Mouse (Mus musculus): Measurements from ENCODE around the gene Slc20a1. TPM values are rescaled to one million over a fixed set of nuclear protein-coding genes. Genes with fewer than 3 reads are reported as not detected.

The Slc20a1 gene
- total RNA-seq, 2 experiments from 2014 or later: 123 to 124 TPM

- peak in 1 of 2 experiments; percentile 44 for DNase-seq (ENCODE audit: extremely low spot score in 1 of 2, low spot score in 2 of 2)
- intact Hi-C loops (cut with DNase I): loop anchor here (5.0 kb wide), 1 partner anchor 46 kb away; the partner anchor contains the start of gene Slc20a1
Observed at GRCm38 (mm10) chr2:129243786-129244185, 45.2 kb downstream of the Slc20a1 start.

GRCm38 (mm10) chr2:129244446-129245120 is 46.0 kb downstream of the Slc20a1 start:
- intact Hi-C loops (cut with DNase I): loop anchor here (5.0 kb wide), 1 partner anchor 47 kb away; the partner anchor contains the start of gene Slc20a1
- DNase-seq (ENCODE audit: extremely low spot score in 1 of 2, low spot score in 2 of 2): peak in 1 of 2 experiments; percentile 56

GRCm38 (mm10) chr2:129245618-129246017 is 47.1 kb downstream of the Slc20a1 start:
- DNase-seq (ENCODE audit: extremely low spot score in 1 of 2, low spot score in 2 of 2): no peak
- intact Hi-C loops (cut with DNase I): no loop called here

GRCm38 (mm10) chr2:129246436-129246835 is 47.9 kb downstream of the Slc20a1 start:
- intact Hi-C loops (cut with DNase I): no loop called here

GRCm38 (mm10) chr2:129246924-129247323 is 48.4 kb downstream of the Slc20a1 start:
- intact Hi-C loops (cut with DNase I): no loop called here
- DNase-seq (ENCODE audit: extremely low spot score in 1 of 2, low spot score in 2 of 2): no peak

More at GRCm38 (mm10) chr2:129246436-129246835, 47.9 kb downstream of the Slc20a1 start:
- DNase-seq (ENCODE audit: extremely low spot score in 1 of 2, low spot score in 2 of 2): no peak

- intact Hi-C loops (cut with DNase I): no loop called here
- no peak for DNase-seq (ENCODE audit: extremely low spot score in 1 of 2, low spot score in 2 of 2)
Observed at GRCm38 (mm10) chr2:129247707-129248121, 49.1 kb downstream of the Slc20a1 start.

- DNase-seq (ENCODE audit: extremely low spot score in 1 of 2, low spot score in 2 of 2): no peak
- intact Hi-C loops (cut with DNase I): no loop called here
Observed at GRCm38 (mm10) chr2:129249321-129249720, 50.8 kb downstream of the Slc20a1 start.

GRCm38 (mm10) chr2:129252836-129253630 is 54.5 kb downstream of the Slc20a1 start:
- intact Hi-C loops (cut with DNase I): loop anchor here (10.0 kb wide), 1 partner anchor 388 kb away; the partner anchor contains the start of gene Fbln7
- peak in 1 of 2 experiments; percentile 5 for DNase-seq (ENCODE audit: extremely low spot score in 1 of 2, low spot score in 2 of 2)

- intact Hi-C loops (cut with DNase I): loop anchor here (10.0 kb wide), 1 partner anchor 389 kb away; the partner anchor contains the start of gene Fbln7
- DNase-seq (ENCODE audit: extremely low spot score in 1 of 2, low spot score in 2 of 2): peak in 1 of 2 experiments; percentile 4
Observed at GRCm38 (mm10) chr2:129253631-129253970, 55.0 kb downstream of the Slc20a1 start.

GRCm38 (mm10) chr2:129254076-129254475 is 55.5 kb downstream of the Slc20a1 start:
- intact Hi-C loops (cut with DNase I): loop anchor here (10.0 kb wide), 1 partner anchor 389 kb away; the partner anchor contains the start of gene Fbln7
- no peak for DNase-seq (ENCODE audit: extremely low spot score in 1 of 2, low spot score in 2 of 2)

- DNase-seq (ENCODE audit: extremely low spot score in 1 of 2, low spot score in 2 of 2): peak in 1 of 2 experiments; percentile 3
- intact Hi-C loops (cut with DNase I): loop anchor here (5.0 to 10.0 kb wide), 3 partner anchors 54 to 391 kb away; partner anchors contain the start of gene Fbln7
Observed at GRCm38 (mm10) chr2:129256006-129256405, 57.4 kb downstream of the Slc20a1 start.

GRCm38 (mm10) chr2:129258056-129258455 is 59.5 kb downstream of the Slc20a1 start:
- DNase-seq (ENCODE audit: extremely low spot score in 1 of 2, low spot score in 2 of 2): no peak
- intact Hi-C loops (cut with DNase I): loop anchor here (2.0 to 10.0 kb wide), 4 partner anchors 56 to 393 kb away; partner anchors contain the start of gene Fbln7

GRCm38 (mm10) chr2:129258475-129259211 is 60.1 kb downstream of the Slc20a1 start:
- DNase-seq (ENCODE audit: extremely low spot score in 1 of 2, low spot score in 2 of 2): peak; percentile 60 to 83
- intact Hi-C loops (cut with DNase I): loop anchor here (2.0 to 10.0 kb wide), 4 partner anchors 56 to 394 kb away; partner anchors contain the start of gene Fbln7

- peak in 1 of 2 experiments; percentile 7 for DNase-seq (ENCODE audit: extremely low spot score in 1 of 2, low spot score in 2 of 2)
- intact Hi-C loops (cut with DNase I): no loop called here
Observed at GRCm38 (mm10) chr2:129260646-129261045, 62.1 kb downstream of the Slc20a1 start.

Other genes with a start within 250 kb of the Slc20a1 start
- 10 to 100 TPM; 11.3 to 12.2 TPM for gene Zc3h6, start 231.4 kb upstream of the Slc20a1 start, total RNA-seq (2021)
- gene Gm10762, start 231.0 kb upstream of the Slc20a1 start, total RNA-seq (2021): 10 to 100 TPM in 1 of 2 experiments, 1 to 10 TPM in 1; 8.7 to 11.8 TPM
- under 1 TPM in 1 of 2 experiments, not detected in 1; 0.26 TPM for gene Vinac1, start 150.6 kb upstream of the Slc20a1 start, total RNA-seq (2021)
- 10 to 100 TPM; 85.0 to 90.5 TPM for gene Ttl, start 132.8 kb upstream of the Slc20a1 start, total RNA-seq (2021)
- gene Polr1b, start 97.8 kb upstream of the Slc20a1 start, total RNA-seq (2021): 10 to 100 TPM; 21.8 to 24.8 TPM
- 10 to 100 TPM; 12.0 to 12.5 TPM for gene Chchd5, start 69.1 kb upstream of the Slc20a1 start, total RNA-seq (2021)
- 1 to 10 TPM; 2.6 to 2.7 TPM for gene Ckap2l, start 98.4 kb downstream of the Slc20a1 start, total RNA-seq (2021)
- gene Il1a, start 111.2 kb downstream of the Slc20a1 start, total RNA-seq (2021): under 1 TPM; 0.49 to 0.57 TPM
- not detected for gene Il1b, start 172.4 kb downstream of the Slc20a1 start, total RNA-seq (2021)

Measured in left cerebral cortex, postnatal 10 days (tissue).